Mouse (Mus musculus): ENCODE data around the gene Otof. TPM values are rescaled to one million over a fixed set of nuclear protein-coding genes. Genes with fewer than 3 reads are reported as not detected.

Gene Otof
- polyA plus RNA-seq, 1 experiment from 2014 or later: 0.92 TPM

- 81% methylated on average over 5 of the region's 5 CpGs for WGBS
- Histone ChIP-seq H3K4me3 (no peak overlapping the region), H3K27me3 (peaks cover 9% of the 10 kb centered on the region), H3K36me3 (no peaks in the 10 kb centered on the region), H3K9ac (no peak overlapping the region), H3K9me3 (no peaks in the 10 kb centered on the region), H3K4me2 (no peak overlapping the region), H3K27ac (replicated peaks) (no peak overlapping the region), H3K4me1 (replicated peaks) (peaks cover 28% of the 10 kb centered on the region)
- ATAC-seq (ENCODE audit: low read depth): no peak
Observed at GRCm38 (mm10) chr5:30472148-30472547, 10.4 kb upstream of the Otof start.

GRCm38 (mm10) chr5:30470454-30470853 is 8.7 kb upstream of the Otof start:
- WGBS: 65% methylated on average over 6 of the region's 6 CpGs

GRCm38 (mm10) chr5:30466315-30466714 is 4.6 kb upstream of the Otof start:
- no peak overlapping the region for H3K27ac ChIP-seq (replicated peaks)

More at GRCm38 (mm10) chr5:30470454-30470853, 8.7 kb upstream of the Otof start:
- H3K9ac ChIP-seq: no peak overlapping the region
- peaks cover 26% of the 10 kb centered on the region for H3K27me3 ChIP-seq
- H3K36me3 ChIP-seq: no peaks in the 10 kb centered on the region
- no peak overlapping the region for H3K4me2 ChIP-seq
- no peaks in the 10 kb centered on the region for H3K9me3 ChIP-seq
- H3K27ac ChIP-seq (replicated peaks): no peak overlapping the region
- peaks cover 42% of the 10 kb centered on the region for H3K4me1 ChIP-seq (replicated peaks)
- no peak for ATAC-seq (ENCODE audit: low read depth)
- H3K4me3 ChIP-seq: no peak overlapping the region

GRCm38 (mm10) chr5:30465861-30466260 is 4.1 kb upstream of the Otof start, which contains the start of gene 1700001C02Rik:
1700001C02Rik (plus strand) TSS chr5:30466047.
- H3K27me3 ChIP-seq: peaks cover 54% of the 10 kb centered on the region
- H3K4me2 ChIP-seq: peak within 1 kb of the TSS; percentile 52
- no peak within 1 kb of the TSS for H3K27ac ChIP-seq (replicated peaks)
- ATAC-seq (ENCODE audit: low read depth): no peak
- H3K4me1 ChIP-seq (replicated peaks): peaks cover 46% of the 10 kb centered on the region
- H3K4me3 ChIP-seq: peak within 1 kb of the TSS; percentile 26
- WGBS: 15% methylated on average over 21 of the region's 21 CpGs
- H3K36me3 ChIP-seq: no peaks in the 10 kb centered on the region
- H3K9me3 ChIP-seq: no peaks in the 10 kb centered on the region
- H3K9ac ChIP-seq: peak within 1 kb of the TSS; percentile 51

More at GRCm38 (mm10) chr5:30466315-30466714, 4.6 kb upstream of the Otof start:
- H3K4me2 ChIP-seq: peak overlapping the region; percentile 52
- H3K27me3 ChIP-seq: peaks cover 49% of the 10 kb centered on the region
- no peaks in the 10 kb centered on the region for H3K36me3 ChIP-seq
- H3K9ac ChIP-seq: peak overlapping the region; percentile 51
- H3K4me1 ChIP-seq (replicated peaks): peaks cover 49% of the 10 kb centered on the region
- peak overlapping the region; percentile 26 for H3K4me3 ChIP-seq
- no peak for ATAC-seq (ENCODE audit: low read depth)
- no peaks in the 10 kb centered on the region for H3K9me3 ChIP-seq
- WGBS: 36% methylated on average over 9 of the region's 9 CpGs

GRCm38 (mm10) chr5:30460155-30460554 is 1.6 kb downstream of the Otof start:
- Histone ChIP-seq H3K27ac (replicated peaks) (no peak overlapping the region), H3K36me3 (no peaks in the 10 kb centered on the region), H3K4me1 (replicated peaks) (peaks cover 13% of the 10 kb centered on the region), H3K9ac (no peak overlapping the region), H3K4me3 (no peak overlapping the region), H3K4me2 (no peak overlapping the region), H3K9me3 (no peaks in the 10 kb centered on the region), H3K27me3 (peaks cover 38% of the 10 kb centered on the region)
- WGBS: 33% methylated on average over 4 of the region's 4 CpGs
- ATAC-seq (ENCODE audit: low read depth): no peak

- Histone ChIP-seq H3K36me3 (no peaks in the 10 kb centered on the region), H3K9me3 (no peaks in the 10 kb centered on the region), H3K9ac (no peak overlapping the region), H3K27ac (replicated peaks) (no peak overlapping the region), H3K4me1 (replicated peaks) (no peaks in the 10 kb centered on the region), H3K4me3 (no peak overlapping the region), H3K4me2 (no peak overlapping the region), H3K27me3 (peaks cover 18% of the 10 kb centered on the region)
- WGBS: 65% methylated on average over 6 of the region's 6 CpGs
- ATAC-seq (ENCODE audit: low read depth): no peak
Observed at GRCm38 (mm10) chr5:30456056-30456455, 5.7 kb downstream of the Otof start.

- H3K9me3 ChIP-seq: no peaks in the 10 kb centered on the region
- no peaks in the 10 kb centered on the region for H3K27me3 ChIP-seq
- ATAC-seq (ENCODE audit: low read depth): no peak; the same call in 1 of the 2 replicates
- H3K27ac ChIP-seq (replicated peaks): peak overlapping the region; percentile 52
- H3K9ac ChIP-seq: no peak overlapping the region
- no peaks in the 10 kb centered on the region for H3K36me3 ChIP-seq
- no peak overlapping the region for H3K4me2 ChIP-seq
- H3K4me1 ChIP-seq (replicated peaks): peaks cover 10% of the 10 kb centered on the region; the same call in 1 of the 2 replicates
- 71% methylated on average over 13 of the region's 13 CpGs for WGBS
- no peak overlapping the region for H3K4me3 ChIP-seq
Observed at GRCm38 (mm10) chr5:30444327-30444895, 17.3 kb downstream of the Otof start.

GRCm38 (mm10) chr5:30442196-30442595 is 19.5 kb downstream of the Otof start:
- no peak for ATAC-seq (ENCODE audit: low read depth)
- WGBS: 72% methylated on average over 5 of the region's 5 CpGs
- no peaks in the 10 kb centered on the region for H3K36me3 ChIP-seq

GRCm38 (mm10) chr5:30440308-30440906 is 21.3 kb downstream of the Otof start:
- Histone ChIP-seq H3K36me3 (no peaks in the 10 kb centered on the region), H3K9me3 (no peaks in the 10 kb centered on the region), H3K4me2 (no peak overlapping the region), H3K27ac (replicated peaks) (no peak overlapping the region), H3K4me1 (replicated peaks) (peaks cover 10% of the 10 kb centered on the region; the same call in 1 of the 2 replicates), H3K9ac (no peak overlapping the region), H3K4me3 (no peak overlapping the region), H3K27me3 (no peaks in the 10 kb centered on the region)
- WGBS: 89% methylated on average over 8 of the region's 8 CpGs
- ATAC-seq (ENCODE audit: low read depth): no peak

More at GRCm38 (mm10) chr5:30442196-30442595, 19.5 kb downstream of the Otof start:
- no peaks in the 10 kb centered on the region for H3K9me3 ChIP-seq
- H3K27ac ChIP-seq (replicated peaks): no peak overlapping the region
- no peak overlapping the region for H3K4me2 ChIP-seq
- H3K4me3 ChIP-seq: no peak overlapping the region
- no peak overlapping the region for H3K9ac ChIP-seq
- H3K4me1 ChIP-seq (replicated peaks): peaks cover 10% of the 10 kb centered on the region; the same call in 1 of the 2 replicates
- no peaks in the 10 kb centered on the region for H3K27me3 ChIP-seq

- 49% methylated on average over 2 of the region's 2 CpGs for WGBS
- H3K36me3 ChIP-seq: no peaks in the 10 kb centered on the region
- H3K9ac ChIP-seq: no peak overlapping the region
- H3K4me3 ChIP-seq: no peak overlapping the region
- no peaks in the 10 kb centered on the region for H3K9me3 ChIP-seq
- no peak overlapping the region for H3K27ac ChIP-seq (replicated peaks)
- no peaks in the 10 kb centered on the region for H3K27me3 ChIP-seq
- no peak overlapping the region for H3K4me2 ChIP-seq
- ATAC-seq (ENCODE audit: low read depth): no peak
- no peaks in the 10 kb centered on the region for H3K4me1 ChIP-seq (replicated peaks)
Observed at GRCm38 (mm10) chr5:30438931-30439330, 22.8 kb downstream of the Otof start.

- H3K4me3 ChIP-seq: no peak overlapping the region
- no peaks in the 10 kb centered on the region for H3K27me3 ChIP-seq
- no peaks in the 10 kb centered on the region for H3K36me3 ChIP-seq
- WGBS: 91% methylated on average over 6 of the region's 6 CpGs
- no peak for ATAC-seq (ENCODE audit: low read depth)
- no peaks in the 10 kb centered on the region for H3K9me3 ChIP-seq
- H3K27ac ChIP-seq (replicated peaks): no peak overlapping the region
- H3K9ac ChIP-seq: no peak overlapping the region
- H3K4me1 ChIP-seq (replicated peaks): peaks cover 6% of the 10 kb centered on the region; the same call in 1 of the 2 replicates
- H3K4me2 ChIP-seq: no peak overlapping the region
Observed at GRCm38 (mm10) chr5:30427406-30427805, 34.3 kb downstream of the Otof start.

GRCm38 (mm10) chr5:30423572-30424244 is 38.0 kb downstream of the Otof start:
- Histone ChIP-seq H3K9ac (no peak overlapping the region), H3K4me2 (no peak overlapping the region), H3K36me3 (no peaks in the 10 kb centered on the region), H3K9me3 (no peaks in the 10 kb centered on the region), H3K4me1 (replicated peaks) (peaks cover 6% of the 10 kb centered on the region; the same call in 1 of the 2 replicates), H3K4me3 (no peak overlapping the region), H3K27ac (replicated peaks) (no peak overlapping the region), H3K27me3 (no peaks in the 10 kb centered on the region)
- ATAC-seq (ENCODE audit: low read depth): peak; percentile 19; the same call in 1 of the 2 replicates
- WGBS: 28% methylated on average over 8 of the region's 8 CpGs

All from neural tube, embryonic 13.5 days (tissue).